Mouse (Mus musculus) spleen, postnatal 10 days (tissue): ENCODE measurements around the gene Inip.
"Not testable (repeated sequence)": the region's sequence is repeated elsewhere in the genome, so short reads cannot be mapped to it uniquely, and the experiment has no call there.

Experiments
- DNase-seq, 2 experiments: peaks; one replicate each; pipeline ENCODE4 v3.0.0; 2021 to 2022; ENCODE audit warnings: low spot score in 2 of 2

Gene Inip

DNA sequence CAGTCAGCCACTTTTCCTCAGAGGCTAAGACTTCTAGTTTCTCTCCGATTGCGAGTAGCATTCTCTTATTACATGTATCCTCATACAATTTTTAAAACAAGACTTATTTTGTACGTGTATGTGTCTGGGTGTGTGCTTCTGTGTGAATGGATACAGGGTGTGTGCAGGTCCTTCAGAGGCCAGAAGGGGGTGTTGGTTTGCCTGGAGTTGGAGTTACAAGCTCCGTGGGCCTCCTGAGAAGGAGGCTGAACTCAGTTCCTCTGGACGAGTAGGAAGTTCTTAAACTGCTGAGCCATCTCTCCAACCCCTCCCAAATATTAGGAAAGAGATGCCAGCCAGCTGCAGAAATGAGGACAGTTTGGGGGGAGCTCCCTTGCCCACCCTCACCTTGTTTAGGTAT, 7.0 kb upstream of the Inip start:
- peak in 1 of 2 experiments; percentile 55 for DNase-seq

DNA sequence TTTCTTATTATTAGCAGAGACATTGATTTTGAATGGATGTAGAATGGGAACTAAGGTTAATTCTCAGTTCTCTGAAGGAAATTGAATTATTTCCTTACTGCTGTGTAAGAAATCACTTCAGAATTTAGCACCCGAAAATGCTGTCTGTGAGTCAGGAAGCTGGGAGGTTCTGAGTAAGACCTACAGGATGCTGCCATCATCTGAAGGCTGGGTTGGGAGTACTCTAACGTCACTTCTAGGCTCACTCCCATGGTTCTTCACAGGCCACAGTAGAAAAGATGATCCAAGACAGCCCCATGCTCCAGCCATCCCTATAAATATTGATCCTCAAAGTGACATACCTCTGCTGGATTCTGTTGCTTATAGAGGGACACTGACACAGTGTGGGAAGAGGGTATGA, 6.1 kb upstream of the Inip start:
- no peak for DNase-seq

DNA sequence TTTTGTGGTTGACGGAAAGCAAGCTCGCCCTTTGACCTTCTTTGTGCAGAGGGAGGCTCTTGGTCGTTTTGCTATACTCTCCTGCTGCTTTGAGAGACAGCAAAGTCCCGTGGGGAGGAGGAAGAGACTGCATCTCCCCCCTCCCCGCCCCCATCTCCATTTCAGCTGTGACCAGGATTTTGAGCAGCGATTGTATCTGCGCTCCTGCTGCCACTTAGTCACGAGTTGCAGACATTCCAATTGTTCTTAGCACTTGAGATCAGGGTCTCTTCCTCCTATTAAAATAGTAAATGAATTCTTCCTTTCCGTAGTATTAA, 5.4 kb upstream of the Inip start:
- DNase-seq, result no peak

GRCm38 (mm10) chr4:59805968-59806878, 4.8 kb upstream of the Inip start:
- peak in 1 of 2 experiments; percentile 57 for DNase-seq

DNA sequence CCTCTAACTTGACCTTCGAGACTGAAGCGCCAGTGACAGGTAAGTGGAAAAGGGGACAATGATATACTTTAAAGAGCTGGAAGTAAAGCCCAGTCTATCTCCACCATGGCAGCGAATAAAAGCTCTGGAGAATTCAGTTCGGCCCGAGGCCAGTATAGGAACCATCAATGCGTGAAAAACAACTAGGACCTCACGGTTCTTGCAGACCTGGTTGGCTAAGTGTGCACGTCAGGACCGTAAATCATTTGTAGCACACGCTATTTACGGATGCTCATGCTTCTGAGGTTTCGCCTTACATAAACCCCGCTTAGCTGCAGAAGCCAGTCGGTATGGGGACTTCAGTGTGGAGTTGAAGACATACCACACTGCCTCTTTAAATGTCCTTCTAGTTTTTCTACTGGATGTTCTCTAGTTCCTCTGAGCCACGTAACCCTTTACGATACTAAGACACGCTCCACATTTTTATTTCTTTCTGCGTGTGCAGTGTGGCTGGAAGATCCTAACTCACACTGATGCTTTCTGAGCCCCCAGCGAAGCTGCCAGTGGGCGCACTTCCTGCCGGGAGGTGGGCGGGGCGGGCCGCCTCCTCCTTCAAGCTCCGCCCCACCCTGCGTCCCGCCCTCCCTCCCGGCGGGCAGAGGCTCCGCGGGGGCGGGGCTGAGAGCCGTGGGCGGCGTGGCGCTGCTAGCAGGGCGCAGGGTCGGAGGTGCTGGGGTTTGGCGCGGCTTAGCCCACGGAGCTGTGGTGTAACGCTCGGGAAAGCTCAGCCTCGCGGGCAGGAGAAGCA, 4.0 kb upstream of the Inip start, which contains the start of gene Snx30:
TSS of gene Snx30 (plus strand) at position 660 of the 787 bp plus-strand sequence.
- peak; percentile 88 to 93 for DNase-seq

GRCm38 (mm10) chr4:59804754-59805153, 3.4 kb upstream of the Inip start:
- DNase-seq, result no peak

GRCm38 (mm10) chr4:59803358-59803757, 2.0 kb upstream of the Inip start:
- peak in 1 of 2 experiments; percentile 41 for DNase-seq

DNA sequence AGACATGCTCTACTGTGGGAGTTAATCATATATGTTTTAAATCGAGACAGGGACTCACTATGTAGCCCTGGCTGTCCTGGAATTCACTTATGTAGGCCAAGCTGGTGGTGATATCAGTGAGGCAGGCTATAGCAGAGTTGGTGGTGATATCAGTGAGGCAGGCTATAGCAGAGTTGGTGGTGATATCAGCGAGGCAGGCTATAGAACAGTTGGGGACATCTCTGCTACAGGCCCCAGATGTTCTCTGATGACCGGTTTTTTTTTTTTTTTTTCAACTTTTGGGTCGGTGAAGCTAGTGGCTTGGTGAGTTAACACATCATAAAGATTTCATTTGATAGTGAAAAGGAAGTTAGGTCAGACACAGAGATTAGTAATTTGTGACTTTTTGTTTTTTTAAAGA, 1.4 kb upstream of the Inip start:
- no peak for DNase-seq

GRCm38 (mm10) chr4:59802107-59802506, 718 bp upstream of the Inip start:
- no peak for DNase-seq

DNA sequence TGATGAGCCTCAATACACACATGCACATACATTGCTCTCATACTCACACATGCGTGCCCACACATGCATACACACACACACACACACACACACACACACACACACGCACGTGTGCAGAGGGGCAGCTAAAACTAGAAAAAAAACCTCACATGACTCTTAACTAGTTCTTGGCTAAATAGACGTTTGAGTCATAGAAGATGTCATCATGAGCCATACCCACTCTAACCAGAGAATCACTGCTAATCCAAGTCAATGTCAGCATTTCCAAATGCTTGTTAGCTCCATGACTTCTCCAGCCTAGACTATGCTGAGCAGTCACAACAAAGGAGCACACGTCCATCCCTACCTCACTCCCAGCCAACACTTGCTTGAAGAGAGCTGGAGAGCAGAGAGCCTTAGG, 1.2 kb downstream of the Inip start:
- DNase-seq, result no peak

GRCm38 (mm10) chr4:59795788-59796455, 5.5 kb downstream of the Inip start:
- no peak for DNase-seq

DNA sequence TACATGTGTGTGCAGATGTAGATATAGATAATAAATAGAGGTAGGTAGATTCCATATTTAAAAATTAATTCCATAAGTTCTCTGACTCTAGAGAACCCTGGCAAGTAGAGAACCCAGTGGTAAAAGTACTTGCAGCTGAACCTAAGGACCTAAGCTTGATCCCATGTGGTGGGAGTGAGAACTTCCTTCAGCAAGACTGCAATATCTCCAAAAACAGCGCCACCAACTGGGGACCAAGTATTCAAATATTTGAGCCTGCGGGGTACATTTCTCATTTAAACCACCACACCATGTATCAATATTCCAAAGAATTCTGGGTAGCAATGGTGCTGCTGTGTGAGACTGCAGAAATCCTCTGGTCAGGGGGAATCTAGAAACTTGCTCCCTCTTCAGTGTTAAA, 7.3 kb downstream of the Inip start:
- no peak for DNase-seq

DNA sequence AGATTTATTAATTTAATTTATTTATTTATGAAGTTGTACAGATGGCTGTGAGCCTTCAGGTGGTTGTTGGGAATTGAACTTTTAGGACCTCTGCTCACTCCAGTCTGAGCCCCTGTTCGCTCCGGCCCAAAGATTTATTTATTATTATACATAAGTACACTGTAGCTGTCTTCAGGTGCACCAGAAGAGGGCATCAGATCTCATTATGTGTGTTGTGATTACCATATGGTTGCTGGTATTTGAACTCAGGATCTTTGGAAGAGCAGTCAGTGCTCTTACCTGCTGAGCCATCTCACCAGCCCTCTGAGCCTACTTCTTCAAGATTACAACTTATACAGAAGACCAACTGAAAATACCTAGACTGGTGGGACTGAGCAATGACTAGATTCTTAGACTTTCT, 7.8 kb downstream of the Inip start:
- not testable (repeated sequence) for DNase-seq

DNA sequence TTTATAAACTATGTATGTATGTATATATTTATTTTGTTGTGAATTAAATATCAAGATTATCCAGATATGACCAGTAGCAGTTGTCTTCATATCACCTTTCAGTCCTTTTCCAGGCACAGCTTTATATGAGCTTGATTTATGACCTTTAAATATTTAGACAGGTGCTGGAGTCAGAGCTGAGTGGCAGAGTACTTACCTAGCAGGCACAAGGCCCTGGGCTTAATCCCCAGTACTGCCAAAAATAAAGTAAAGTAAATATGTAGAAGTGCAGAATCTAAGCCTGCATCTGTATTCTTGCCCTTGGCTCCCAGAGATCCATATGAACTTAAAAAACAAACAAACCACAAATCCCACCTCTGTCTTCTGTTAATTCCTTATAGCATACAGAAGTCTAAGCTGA, 12.4 kb downstream of the Inip start:
- DNase-seq, result no peak

DNA sequence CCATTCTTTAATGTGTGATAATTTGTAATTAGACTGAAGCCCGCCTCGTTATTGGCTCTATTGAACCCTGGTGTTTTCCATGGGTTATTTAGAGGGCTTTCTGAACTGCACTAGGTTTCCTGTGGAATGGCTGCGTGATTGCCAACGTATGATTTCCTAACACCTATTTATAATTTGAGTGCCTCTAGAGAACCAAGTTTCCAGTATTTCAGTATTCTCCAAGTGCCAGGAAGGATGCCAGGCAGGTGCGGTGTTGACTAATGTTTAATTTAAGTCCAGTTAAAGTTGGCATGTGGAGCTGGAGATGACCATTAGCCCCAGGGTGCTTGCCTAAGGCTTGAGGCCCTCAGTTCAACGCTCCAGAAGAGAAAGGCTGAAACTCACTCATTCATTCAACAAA, 14.3 kb downstream of the Inip start:
- no peak for DNase-seq

DNA sequence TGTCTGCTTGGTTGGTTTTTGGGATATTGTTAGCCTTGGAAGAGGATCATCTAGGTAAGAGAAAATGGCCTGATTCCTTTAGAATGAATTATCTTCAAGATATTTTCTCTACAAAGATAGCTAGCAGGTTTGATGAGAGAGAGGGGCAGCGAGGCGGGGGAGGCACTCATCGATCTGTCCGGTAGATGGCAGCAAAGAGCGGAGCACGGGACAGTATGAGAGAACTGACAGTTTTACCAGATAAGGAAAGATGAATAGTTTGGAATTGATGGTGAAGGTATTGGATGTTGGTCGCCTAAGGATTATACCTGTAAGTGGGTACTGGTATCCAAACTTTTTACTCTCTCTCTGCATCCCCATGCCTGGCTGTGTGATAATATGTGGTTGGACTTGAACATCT, 14.7 kb downstream of the Inip start:
- DNase-seq, result peak; percentile 72 to 86

DNA sequence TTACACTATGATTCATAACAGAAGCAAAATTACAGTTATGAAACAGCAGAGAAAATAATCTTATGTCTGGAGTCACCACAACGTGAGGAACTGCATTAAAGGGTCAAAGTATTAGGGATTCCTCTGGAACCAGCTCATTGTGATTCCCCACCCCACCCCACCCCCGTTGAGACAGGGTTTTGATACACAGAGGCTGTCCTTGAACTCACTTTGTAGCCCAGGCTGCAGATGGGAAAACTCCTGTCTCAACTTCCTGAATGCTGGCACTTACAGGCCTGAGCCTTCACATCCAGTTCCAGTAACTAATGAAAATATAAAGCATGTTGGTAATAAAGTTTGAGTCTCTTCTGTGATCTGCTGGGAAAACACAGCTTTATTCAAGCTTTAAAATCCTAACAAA, 16.0 kb downstream of the Inip start:
- DNase-seq, result no peak

GRCm38 (mm10) chr4:59783685-59784279, 17.6 kb downstream of the Inip start:
- DNase-seq, result peak; percentile 88 to 96

GRCm38 (mm10) chr4:59782853-59783684, 18.3 kb downstream of the Inip start:
- DNase-seq, result peak in 1 of 2 experiments; percentile 24

GRCm38 (mm10) chr4:59780568-59780967, 20.8 kb downstream of the Inip start:
- no peak for DNase-seq

DNA sequence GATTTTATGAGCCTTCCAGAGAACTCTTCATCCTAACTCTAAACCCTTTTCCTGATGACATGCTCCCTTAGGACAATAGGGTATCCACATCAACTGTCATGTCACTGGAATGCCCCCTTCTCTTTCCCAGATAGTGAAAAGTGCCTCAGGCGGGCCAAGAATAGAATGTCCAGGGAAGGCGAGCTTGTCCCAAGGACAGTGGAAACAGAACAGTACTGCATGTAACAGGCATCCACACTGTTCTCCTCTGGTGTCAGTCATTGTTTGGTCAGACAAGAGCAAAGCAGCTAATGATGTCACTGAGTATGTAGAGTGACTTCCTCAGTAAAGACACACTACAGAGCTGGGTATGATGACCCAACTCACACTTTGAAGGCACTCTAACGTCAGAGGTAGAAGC, 23.6 kb downstream of the Inip start:
- DNase-seq, result no peak
